Mouse (Mus musculus) thymus, adult 2 months (tissue): Measurements from ENCODE around the gene Zcchc9.

ENCODE experiments used
- CTCF ChIP-seq: fragments of 200-500 bp; IDR thresholded peaks from 2 replicates; pipeline ENCODE4 v1.5.1; 2012; ENCODE audit warnings: mild to moderate bottlenecking, control low read depth, low read length, moderate library complexity, borderline replicate concordance; ENCODE audit not compliant: control insufficient read depth, poor library complexity, insufficient read depth; ENCODE audit errors: extremely low read depth
- POLR2A ChIP-seq: fragments of 200-500 bp; IDR thresholded peaks from 2 replicates; pipeline ENCODE4 v1.6.1; 2012; ENCODE audit warnings: mild to moderate bottlenecking, low read length, control low read depth, moderate library complexity; ENCODE audit not compliant: control insufficient read depth, poor library complexity, insufficient read depth; ENCODE audit errors: extremely low read depth

GRCm38 (mm10) chr13:91759791-91760190 is 47.7 kb downstream of the Zcchc9 start:
- TF ChIP-seq POLR2A (no peak), CTCF (no peak)
